Mouse (Mus musculus): ENCODE measurements around the gene Cplane1. TPM values are rescaled to one million over a fixed set of nuclear protein-coding genes. Genes with fewer than 3 reads are reported as not detected.
"Not testable (repeated sequence)": the region's sequence is repeated elsewhere in the genome, so short reads cannot be mapped to it uniquely, and the experiment has no call there.

The Cplane1 gene
- polyA plus RNA-seq, 1 experiment from 2014 or later = 12.8 TPM

DNA sequence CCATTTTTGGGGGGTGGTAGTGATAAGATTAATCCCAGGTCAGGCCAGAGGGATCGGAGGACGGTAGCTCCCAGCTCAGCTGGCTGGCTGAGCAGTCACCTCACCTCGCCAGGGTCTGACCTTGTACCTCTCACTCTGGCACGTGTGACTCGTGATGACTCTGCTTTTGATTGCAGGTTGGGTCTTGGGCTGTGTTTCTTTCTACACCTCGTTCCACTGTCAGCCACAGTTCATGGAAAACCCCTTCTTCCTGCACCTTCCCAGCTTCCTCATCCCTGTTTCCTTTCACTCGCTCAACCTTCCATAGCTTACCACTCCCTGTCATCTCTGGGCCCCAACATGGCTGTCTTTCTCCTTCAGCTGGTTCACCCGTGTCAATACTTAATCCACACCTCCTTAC lies 103.0 kb downstream of the Cplane1 start:
- Histone ChIP-seq H3K9ac (replicated peaks; ENCODE audit: low read length) (no peak overlapping the region), H3K36me3 (replicated peaks; ENCODE audit: control insufficient read depth, insufficient read depth, low read depth, low read length) (no peaks in the 10 kb centered on the region; the same call in 1 of the 2 replicates), H3K27ac (replicated peaks; ENCODE audit: low read depth, low read length) (no peak overlapping the region), H3K4me3 (ENCODE audit: low read depth, low read length) (no peak overlapping the region), H3K4me1 (ENCODE audit: control insufficient read depth, insufficient read depth, low read length) (no peaks in the 10 kb centered on the region), H3K4me2 (ENCODE audit: low read depth, low read length) (no peak overlapping the region), H3K27me3 (ENCODE audit: control insufficient read depth, insufficient read depth, low read length) (no peaks in the 10 kb centered on the region), H3K9me3 (replicated peaks; ENCODE audit: control insufficient read depth, low read length) (no peaks in the 10 kb centered on the region)
- 90% methylated on average over 8 of the region's 8 CpGs for WGBS
- ATAC-seq (replicated peaks; ENCODE audit: insufficient number of reproducible peaks, low FRiP score, low TSS enrichment, low read depth) = no peak
- DNase-seq (ENCODE audit: low spot score) = no peak

DNA sequence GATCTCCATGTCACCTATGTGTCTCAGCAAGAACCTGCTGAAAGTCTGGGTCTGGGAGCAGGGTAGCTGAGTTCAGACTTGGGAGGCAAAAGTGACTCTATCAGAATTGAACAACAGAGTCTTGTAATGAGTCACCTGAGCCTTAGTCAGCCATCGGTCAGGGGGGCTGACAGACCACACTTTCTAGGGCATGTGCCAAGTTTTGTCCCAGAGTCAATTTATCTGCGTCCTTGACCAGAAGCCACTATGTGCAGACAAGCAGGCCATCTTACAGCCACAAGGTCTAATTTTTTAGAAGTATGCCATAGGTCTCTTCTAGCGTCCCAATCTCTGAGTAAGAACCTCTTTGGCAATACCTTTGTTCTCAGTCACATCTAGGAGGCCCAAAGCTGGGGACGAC lies 109.0 kb downstream of the Cplane1 start:
- not testable (repeated sequence) for H3K27me3 ChIP-seq (ENCODE audit: control insufficient read depth, insufficient read depth, low read length); H3K27ac ChIP-seq (replicated peaks; ENCODE audit: low read depth, low read length); H3K4me3 ChIP-seq (ENCODE audit: low read depth, low read length); H3K9me3 ChIP-seq (replicated peaks; ENCODE audit: control insufficient read depth, low read length); H3K9ac ChIP-seq (replicated peaks; ENCODE audit: low read length); H3K4me2 ChIP-seq (ENCODE audit: low read depth, low read length); H3K4me1 ChIP-seq (ENCODE audit: control insufficient read depth, insufficient read depth, low read length); H3K36me3 ChIP-seq (replicated peaks; ENCODE audit: control insufficient read depth, insufficient read depth, low read depth, low read length); ATAC-seq (replicated peaks; ENCODE audit: insufficient number of reproducible peaks, low FRiP score, low TSS enrichment, low read depth); DNase-seq (ENCODE audit: low spot score)
- 95% methylated on average over 4 of the region's 4 CpGs for WGBS

DNA sequence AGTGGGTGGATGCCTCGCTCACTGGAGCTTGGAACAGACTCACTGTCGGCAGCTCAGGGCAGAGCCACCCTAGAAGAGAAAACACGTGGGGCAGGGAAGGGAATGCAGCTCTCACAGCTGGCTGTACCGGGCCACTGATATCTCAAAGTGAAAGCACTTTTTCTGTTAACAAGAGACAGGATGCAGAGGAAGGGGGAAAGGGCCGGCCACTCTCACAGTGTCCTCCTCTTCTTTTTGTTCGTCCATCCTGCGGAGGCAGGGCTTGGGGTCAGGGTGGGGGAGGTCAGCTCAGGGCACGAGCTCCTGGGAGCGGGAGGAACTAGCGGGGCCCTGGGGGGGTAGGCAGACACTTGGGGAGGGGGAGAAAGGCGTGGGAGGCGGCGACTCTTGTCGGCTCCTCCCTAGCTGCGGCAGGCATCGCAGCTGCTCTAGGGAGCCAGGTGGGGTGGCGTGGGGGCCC lies 110.4 kb downstream of the Cplane1 start:
- peak; percentile 16 for DNase-seq (ENCODE audit: low spot score)
- no peak for ATAC-seq (replicated peaks; ENCODE audit: insufficient number of reproducible peaks, low FRiP score, low TSS enrichment, low read depth)
- Histone ChIP-seq H3K9me3 (replicated peaks; ENCODE audit: control insufficient read depth, low read length) (no peaks in the 10 kb centered on the region), H3K27ac (replicated peaks; ENCODE audit: low read depth, low read length) (no peak overlapping the region), H3K27me3 (ENCODE audit: control insufficient read depth, insufficient read depth, low read length) (no peaks in the 10 kb centered on the region), H3K36me3 (replicated peaks; ENCODE audit: control insufficient read depth, insufficient read depth, low read depth, low read length) (no peaks in the 10 kb centered on the region), H3K9ac (replicated peaks; ENCODE audit: low read length) (peak overlapping the region; percentile 26; the same call in 1 of the 2 replicates), H3K4me3 (ENCODE audit: low read depth, low read length) (peak overlapping the region; percentile 25), H3K4me2 (ENCODE audit: low read depth, low read length) (peak overlapping the region; percentile 28), H3K4me1 (ENCODE audit: control insufficient read depth, insufficient read depth, low read length) (no peaks in the 10 kb centered on the region)
- WGBS = 25% methylated on average over 16 of the region's 17 CpGs

DNA sequence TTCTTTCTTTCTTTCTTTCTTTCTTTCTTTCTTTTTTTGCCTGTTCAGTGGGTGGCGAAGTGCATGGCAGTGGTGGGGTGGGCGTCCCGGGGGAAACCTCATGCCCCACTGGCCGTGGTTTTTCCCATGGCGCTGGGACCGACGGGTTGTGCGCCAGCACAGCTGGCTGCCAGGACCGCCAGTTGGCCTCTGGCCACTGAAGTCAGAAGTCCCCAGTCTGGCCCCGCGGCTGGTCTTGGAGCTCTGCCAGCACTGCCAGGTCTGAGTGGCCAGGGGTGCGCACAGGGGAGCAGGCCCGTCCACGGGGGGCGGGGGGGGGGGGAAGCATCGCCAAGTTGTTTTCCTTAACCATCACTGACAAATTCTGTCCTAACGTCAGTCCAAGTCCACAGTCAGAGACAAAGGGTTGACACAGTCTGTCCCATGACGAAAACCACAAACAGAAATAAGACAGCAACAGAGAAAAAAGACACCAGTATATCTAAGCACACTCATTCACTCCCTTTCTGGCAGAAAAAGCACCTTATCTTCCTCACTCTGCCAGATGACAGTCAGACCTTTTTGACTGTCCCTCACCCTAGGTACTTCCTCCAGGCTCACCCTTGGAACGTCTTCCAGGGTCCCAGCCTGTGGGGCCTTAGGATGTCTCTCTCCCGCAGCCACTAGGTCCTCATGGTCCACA lies 111.2 kb downstream of the Cplane1 start:
- Histone ChIP-seq H3K27me3 (ENCODE audit: control insufficient read depth, insufficient read depth, low read length) (no peaks in the 10 kb centered on the region), H3K4me1 (ENCODE audit: control insufficient read depth, insufficient read depth, low read length) (no peaks in the 10 kb centered on the region), H3K4me2 (ENCODE audit: low read depth, low read length) (0 out of 2 replicates have a peak overlapping the region, but pooled peaks have one; percentile 4), H3K9me3 (replicated peaks; ENCODE audit: control insufficient read depth, low read length) (no peaks in the 10 kb centered on the region), H3K4me3 (ENCODE audit: low read depth, low read length) (no peak overlapping the region), H3K27ac (replicated peaks; ENCODE audit: low read depth, low read length) (no peak overlapping the region), H3K9ac (replicated peaks; ENCODE audit: low read length) (no peak overlapping the region; the same call in 1 of the 2 replicates), H3K36me3 (replicated peaks; ENCODE audit: control insufficient read depth, insufficient read depth, low read depth, low read length) (no peaks in the 10 kb centered on the region)
- 72% methylated on average over 20 of the region's 20 CpGs for WGBS
- DNase-seq (ENCODE audit: low spot score) = peak; percentile 4
- ATAC-seq (replicated peaks; ENCODE audit: insufficient number of reproducible peaks, low FRiP score, low TSS enrichment, low read depth) = peak; percentile 44; the same call in 1 of the 2 replicates

GRCm38 (mm10) chr15:8281701-8282100 lies 112.8 kb downstream of the Cplane1 start:
- Histone ChIP-seq H3K27me3 (ENCODE audit: control insufficient read depth, insufficient read depth, low read length) (no peaks in the 10 kb centered on the region), H3K4me3 (ENCODE audit: low read depth, low read length) (no peak overlapping the region), H3K9me3 (replicated peaks; ENCODE audit: control insufficient read depth, low read length) (no peaks in the 10 kb centered on the region), H3K4me2 (ENCODE audit: low read depth, low read length) (no peak overlapping the region), H3K36me3 (replicated peaks; ENCODE audit: control insufficient read depth, insufficient read depth, low read depth, low read length) (no peaks in the 10 kb centered on the region), H3K9ac (replicated peaks; ENCODE audit: low read length) (no peak overlapping the region), H3K4me1 (ENCODE audit: control insufficient read depth, insufficient read depth, low read length) (no peaks in the 10 kb centered on the region), H3K27ac (replicated peaks; ENCODE audit: low read depth, low read length) (no peak overlapping the region)
- WGBS = 81% methylated on average over 7 of the region's 7 CpGs
- ATAC-seq (replicated peaks; ENCODE audit: insufficient number of reproducible peaks, low FRiP score, low TSS enrichment, low read depth) = no peak
- DNase-seq (ENCODE audit: low spot score) = no peak

GRCm38 (mm10) chr15:8282155-8282554 lies 113.2 kb downstream of the Cplane1 start:
- 95% methylated on average over 2 of the region's 2 CpGs for WGBS
- no peak overlapping the region for H3K27ac ChIP-seq (replicated peaks; ENCODE audit: low read depth, low read length)
- H3K9ac ChIP-seq (replicated peaks; ENCODE audit: low read length) = no peak overlapping the region
- H3K9me3 ChIP-seq (replicated peaks; ENCODE audit: control insufficient read depth, low read length) = no peaks in the 10 kb centered on the region
- ATAC-seq (replicated peaks; ENCODE audit: insufficient number of reproducible peaks, low FRiP score, low TSS enrichment, low read depth) (no peak), DNase-seq (ENCODE audit: low spot score) (no peak)
- H3K36me3 ChIP-seq (replicated peaks; ENCODE audit: control insufficient read depth, insufficient read depth, low read depth, low read length) = no peaks in the 10 kb centered on the region
- no peaks in the 10 kb centered on the region for H3K27me3 ChIP-seq (ENCODE audit: control insufficient read depth, insufficient read depth, low read length)
- H3K4me1 ChIP-seq (ENCODE audit: control insufficient read depth, insufficient read depth, low read length) = no peaks in the 10 kb centered on the region
- no peak overlapping the region for H3K4me2 ChIP-seq (ENCODE audit: low read depth, low read length)
- H3K4me3 ChIP-seq (ENCODE audit: low read depth, low read length) = no peak overlapping the region

GRCm38 (mm10) chr15:8291251-8291650 lies 122.3 kb downstream of the Cplane1 start:
- no peaks in the 10 kb centered on the region; the same call in none of the 2 replicates for H3K36me3 ChIP-seq (replicated peaks; ENCODE audit: control insufficient read depth, insufficient read depth, low read depth, low read length)
- H3K4me3 ChIP-seq (ENCODE audit: low read depth, low read length) = no peak overlapping the region
- H3K9ac ChIP-seq (replicated peaks; ENCODE audit: low read length) = no peak overlapping the region
- no peak overlapping the region for H3K27ac ChIP-seq (replicated peaks; ENCODE audit: low read depth, low read length)
- no peaks in the 10 kb centered on the region for H3K27me3 ChIP-seq (ENCODE audit: control insufficient read depth, insufficient read depth, low read length)
- no peak overlapping the region for H3K4me2 ChIP-seq (ENCODE audit: low read depth, low read length)
- WGBS = 93% methylated on average over 14 of the region's 14 CpGs
- DNase-seq (ENCODE audit: low spot score) (no peak), ATAC-seq (replicated peaks; ENCODE audit: insufficient number of reproducible peaks, low FRiP score, low TSS enrichment, low read depth) (no peak)
- H3K4me1 ChIP-seq (ENCODE audit: control insufficient read depth, insufficient read depth, low read length) = no peaks in the 10 kb centered on the region
- no peaks in the 10 kb centered on the region for H3K9me3 ChIP-seq (replicated peaks; ENCODE audit: control insufficient read depth, low read length)

GRCm38 (mm10) chr15:8294150-8294549 lies 125.2 kb downstream of the Cplane1 start:
- no peaks in the 10 kb centered on the region for H3K4me1 ChIP-seq (ENCODE audit: control insufficient read depth, insufficient read depth, low read length)
- H3K9me3 ChIP-seq (replicated peaks; ENCODE audit: control insufficient read depth, low read length) = no peaks in the 10 kb centered on the region
- H3K4me3 ChIP-seq (ENCODE audit: low read depth, low read length) = no peak overlapping the region
- H3K27me3 ChIP-seq (ENCODE audit: control insufficient read depth, insufficient read depth, low read length) = no peaks in the 10 kb centered on the region
- no peak overlapping the region for H3K9ac ChIP-seq (replicated peaks; ENCODE audit: low read length)
- DNase-seq (ENCODE audit: low spot score) = no peak
- H3K36me3 ChIP-seq (replicated peaks; ENCODE audit: control insufficient read depth, insufficient read depth, low read depth, low read length) = no peaks in the 10 kb centered on the region; the same call in none of the 2 replicates
- no peak overlapping the region for H3K27ac ChIP-seq (replicated peaks; ENCODE audit: low read depth, low read length)
- WGBS = 96% methylated on average over 6 of the region's 6 CpGs
- H3K4me2 ChIP-seq (ENCODE audit: low read depth, low read length) = no peak overlapping the region
- ATAC-seq (replicated peaks; ENCODE audit: insufficient number of reproducible peaks, low FRiP score, low TSS enrichment, low read depth) = no peak
